Mouse (Mus musculus) hindbrain, embryonic 16.5 days (tissue): Measurements from ENCODE around the gene Mapkbp1. TPM values are rescaled to one million over a fixed set of nuclear protein-coding genes. Genes with fewer than 3 reads are reported as not detected.

Source experiments
- ATAC-seq: fragments of 200-750 bp; cut with Nextera tagmentation; 2 replicates; pipeline ENCODE4 v1.8.0; 2017; ENCODE audit warnings: moderate TSS enrichment, moderate library complexity
- H3K27ac ChIP-seq: fragments of 300-500 bp; sonication (generic); 2 replicates; pipeline ENCODE4 v1.5.1; 2014; ENCODE audit warnings: low read depth, mild to moderate bottlenecking, control low read depth, low read length, moderate library complexity
- H3K27me3 ChIP-seq: fragments of 300-500 bp; sonication (generic); replicated peaks from 2 replicates; pipeline ENCODE4 v1.6.1; 2014; ENCODE audit warnings: low read length; ENCODE audit not compliant: control insufficient read depth, insufficient read depth
- H3K36me3 ChIP-seq: fragments of 300-500 bp; sonication (generic); 2 replicates; pipeline ENCODE4 v1.6.1; 2014; ENCODE audit warnings: mild to moderate bottlenecking, low read length, moderate library complexity, mixed read lengths; ENCODE audit not compliant: control insufficient read depth, insufficient read depth
- H3K4me1 ChIP-seq: fragments of 300-500 bp; sonication (generic); 2 replicates; pipeline ENCODE4 v1.6.1; 2014; ENCODE audit warnings: low read depth, low read length; ENCODE audit not compliant: control insufficient read depth, insufficient read depth
- H3K4me2 ChIP-seq: fragments of 300-500 bp; sonication (generic); 2 replicates; pipeline ENCODE4 v1.6.1; 2014; ENCODE audit warnings: mild to moderate bottlenecking, low read length, control low read depth, moderate library complexity
- H3K4me3 ChIP-seq: fragments of 300-500 bp; sonication (generic); 2 replicates; pipeline ENCODE4 v1.5.1; 2014; ENCODE audit warnings: mild to moderate bottlenecking, low read length, control low read depth, moderate library complexity
- H3K9ac ChIP-seq: fragments of 300-500 bp; sonication (generic); 2 replicates; pipeline ENCODE4 v1.6.1; 2014; ENCODE audit warnings: low read depth, mild to moderate bottlenecking, control low read depth, low read length, moderate library complexity
- H3K9me3 ChIP-seq: fragments of 300-500 bp; sonication (generic); 2 replicates; pipeline ENCODE4 v1.6.1; 2014; ENCODE audit warnings: mild to moderate bottlenecking, low read length, moderate library complexity; ENCODE audit not compliant: control insufficient read depth
- WGBS: fragments of 180-500 bp; shearing (Covaris S2); extraction: QIAGEN DNeasy Blood & Tissue Kit; methylation state at CpG from one replicate; pipeline ENCODE4 v1.1.7; 2014; 5-methylcytosine and 5-hydroxymethylcytosine counted together
- polyA plus RNA-seq: library from polyadenylated mRNA; unstranded; fragments of >200 nt; fragmentation: Nextera tagmentation; extraction: Ambion mirVana; gene quantifications from 2 replicates; pipeline ENCODE4 v1.2.1, GENCODE M21; 2015

The Mapkbp1 gene
- polyA plus RNA-seq, 1 experiment from 2014 or later = 7.2 TPM

GRCm38 (mm10) chr2:120017599-120017998 is 45.1 kb downstream of the Mapkbp1 start:
- Histone ChIP-seq H3K4me1 (no peaks in the 10 kb centered on the region), H3K4me2 (no peak overlapping the region), H3K27me3 (no peaks in the 10 kb centered on the region), H3K9ac (no peak overlapping the region), H3K4me3 (no peak overlapping the region), H3K36me3 (peaks cover 39% of the 10 kb centered on the region), H3K27ac (no peak overlapping the region), H3K9me3 (no peaks in the 10 kb centered on the region)
- WGBS = 87% methylated on average over 12 of the region's 12 CpGs
- no peak for ATAC-seq

- peaks cover 12% of the 10 kb centered on the region for H3K4me1 ChIP-seq
- no peak for ATAC-seq
- no peak overlapping the region for H3K4me2 ChIP-seq
- no peak overlapping the region for H3K9ac ChIP-seq
- H3K36me3 ChIP-seq = peaks cover 40% of the 10 kb centered on the region
- H3K4me3 ChIP-seq = no peak overlapping the region
- no peak overlapping the region for H3K27ac ChIP-seq
- 94% methylated on average over 5 of the region's 5 CpGs for WGBS
- H3K27me3 ChIP-seq = no peaks in the 10 kb centered on the region
- H3K9me3 ChIP-seq = no peaks in the 10 kb centered on the region
Measured at GRCm38 (mm10) chr2:120024337-120024736, 51.8 kb downstream of the Mapkbp1 start.

GRCm38 (mm10) chr2:120026984-120027949 is 54.8 kb downstream of the Mapkbp1 start, which contains the start of the genes Jmjd7 and Gm28042:
Gene Jmjd7, plus strand, starts transcription at chr2:120027483.
Gene Gm28042, plus strand, starts transcription at chr2:120027493.
- peak; percentile 92 for ATAC-seq
- peaks cover 22% of the 10 kb centered on the region for H3K36me3 ChIP-seq

GRCm38 (mm10) chr2:120027950-120028331 is 55.4 kb downstream of the Mapkbp1 start:
- Histone ChIP-seq H3K4me2 (peak overlapping the region; percentile 82), H3K36me3 (peaks cover 16% of the 10 kb centered on the region), H3K27ac (peak overlapping the region; percentile 92), H3K4me1 (peaks cover 12% of the 10 kb centered on the region), H3K4me3 (peak overlapping the region; percentile 77), H3K9ac (peak overlapping the region; percentile 85), H3K27me3 (no peaks in the 10 kb centered on the region), H3K9me3 (no peaks in the 10 kb centered on the region)
- peak; percentile 35 for ATAC-seq
- 48% methylated on average over 3 of the region's 3 CpGs for WGBS

More at GRCm38 (mm10) chr2:120026984-120027949, 54.8 kb downstream of the Mapkbp1 start, which contains the start of the genes Jmjd7 and Gm28042:
- H3K9ac ChIP-seq = peak within 1 kb of the TSS; percentile 85
- peak within 1 kb of the TSS; percentile 77 for H3K4me3 ChIP-seq
- peak within 1 kb of the TSS; percentile 92 for H3K27ac ChIP-seq
- H3K4me2 ChIP-seq = peak within 1 kb of the TSS; percentile 82
- WGBS = 5% methylated on average over 50 of the region's 50 CpGs
- no peaks in the 10 kb centered on the region for H3K27me3 ChIP-seq
- H3K9me3 ChIP-seq = no peaks in the 10 kb centered on the region
- peaks cover 12% of the 10 kb centered on the region for H3K4me1 ChIP-seq

GRCm38 (mm10) chr2:120030380-120030779 is 57.9 kb downstream of the Mapkbp1 start:
- no peak overlapping the region for H3K4me3 ChIP-seq
- no peaks in the 10 kb centered on the region for H3K9me3 ChIP-seq
- ATAC-seq = no peak
- no peak overlapping the region for H3K27ac ChIP-seq
- no peak overlapping the region for H3K4me2 ChIP-seq
- H3K36me3 ChIP-seq = peaks cover 2% of the 10 kb centered on the region; the same call in 1 of the 2 replicates
- WGBS = 93% methylated on average over 8 of the region's 8 CpGs
- H3K9ac ChIP-seq = no peak overlapping the region
- H3K27me3 ChIP-seq = no peaks in the 10 kb centered on the region
- peaks cover 12% of the 10 kb centered on the region for H3K4me1 ChIP-seq

- Histone ChIP-seq H3K4me2 (no peak within 1 kb of the TSS), H3K9me3 (no peaks in the 10 kb centered on the region), H3K9ac (no peak within 1 kb of the TSS), H3K27me3 (no peaks in the 10 kb centered on the region), H3K4me3 (no peak within 1 kb of the TSS), H3K36me3 (peaks cover 14% of the 10 kb centered on the region), H3K27ac (no peak within 1 kb of the TSS), H3K4me1 (peaks cover 9% of the 10 kb centered on the region)
- 93% methylated on average over 12 of the region's 12 CpGs for WGBS
- ATAC-seq = no peak
Measured at GRCm38 (mm10) chr2:120032726-120033467, 60.4 kb downstream of the Mapkbp1 start, which contains the start of gene Pla2g4b. Gene Pla2g4b, plus strand, starts transcription at chr2:120033417.

GRCm38 (mm10) chr2:120033726-120034125 is 61.2 kb downstream of the Mapkbp1 start:
- Histone ChIP-seq H3K4me3 (no peak overlapping the region), H3K4me1 (peaks cover under 1% of the 10 kb centered on the region), H3K27ac (no peak overlapping the region), H3K36me3 (peaks cover 16% of the 10 kb centered on the region), H3K4me2 (no peak overlapping the region), H3K9ac (no peak overlapping the region), H3K9me3 (no peaks in the 10 kb centered on the region), H3K27me3 (no peaks in the 10 kb centered on the region)
- 71% methylated on average over 5 of the region's 5 CpGs for WGBS
- no peak for ATAC-seq

GRCm38 (mm10) chr2:120037744-120038143 is 65.2 kb downstream of the Mapkbp1 start:
- Histone ChIP-seq H3K4me2 (no peak overlapping the region), H3K9me3 (no peaks in the 10 kb centered on the region), H3K4me1 (no peaks in the 10 kb centered on the region), H3K9ac (no peak overlapping the region), H3K27me3 (no peaks in the 10 kb centered on the region), H3K27ac (no peak overlapping the region), H3K4me3 (no peak overlapping the region), H3K36me3 (peaks cover 26% of the 10 kb centered on the region)
- ATAC-seq = no peak
- WGBS = 91% methylated on average over 9 of the region's 9 CpGs

- H3K4me3 ChIP-seq = no peak overlapping the region
- no peaks in the 10 kb centered on the region for H3K27me3 ChIP-seq
- H3K27ac ChIP-seq = no peak overlapping the region
- no peaks in the 10 kb centered on the region for H3K9me3 ChIP-seq
- no peak overlapping the region for H3K4me2 ChIP-seq
- no peak for ATAC-seq
- H3K4me1 ChIP-seq = no peaks in the 10 kb centered on the region
- H3K9ac ChIP-seq = no peak overlapping the region
- WGBS = 79% methylated on average over 5 of the region's 5 CpGs
- H3K36me3 ChIP-seq = peaks cover 19% of the 10 kb centered on the region
Measured at GRCm38 (mm10) chr2:120040991-120041390, 68.5 kb downstream of the Mapkbp1 start.
